Mouse (Mus musculus): ENCODE results near the gene Casc3. TPM values are rescaled to one million over a fixed set of nuclear protein-coding genes. Genes with fewer than 3 reads are reported as not detected.

Casc3 gene
- polyA plus RNA-seq, 1 experiment from 2014 or later, result 32.2 TPM

DNA sequence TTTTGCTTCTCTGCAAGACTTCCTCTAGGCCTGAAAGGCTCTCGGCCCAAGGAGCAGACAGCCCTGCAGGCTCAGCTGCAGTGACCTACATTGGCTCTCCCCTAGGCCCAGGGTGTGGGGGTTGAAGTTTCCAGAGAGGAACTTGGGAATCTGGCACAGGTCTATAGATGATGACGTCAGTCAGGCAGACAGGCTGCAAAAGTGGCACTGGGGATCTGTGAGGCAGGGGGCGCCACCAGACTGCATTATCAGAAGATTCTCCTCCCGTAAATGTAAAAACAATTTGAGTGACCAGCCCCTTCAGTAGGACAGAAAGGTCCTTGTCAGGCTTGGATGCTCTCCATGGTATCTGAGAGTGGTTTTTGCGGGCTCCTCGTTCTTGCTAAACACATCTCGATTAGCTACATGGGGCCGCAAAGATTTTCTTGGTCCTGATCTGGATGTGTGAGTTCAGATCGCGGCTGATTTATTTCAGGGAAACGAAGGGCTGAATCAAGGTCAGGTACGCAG lies 18.9 kb upstream of the Casc3 start:
- Histone ChIP-seq H3K27ac (replicated peaks; ENCODE audit: low read depth, low read length) (peak overlapping the region; percentile 88), H3K9me3 (ENCODE audit: control insufficient read depth, low read length) (no peaks in the 10 kb centered on the region), H3K27me3 (replicated peaks; ENCODE audit: control insufficient read depth, insufficient read depth, low read length) (no peaks in the 10 kb centered on the region), H3K4me3 (ENCODE audit: low read depth, low read length) (no peak overlapping the region), H3K4me2 (ENCODE audit: low read depth, low read length) (peak overlapping the region; percentile 39), H3K9ac (ENCODE audit: low read depth, low read length) (0 out of 2 replicates have a peak overlapping the region, but pooled peaks have one; percentile 30), H3K36me3 (ENCODE audit: control insufficient read depth, insufficient read depth, low read length) (no peaks in the 10 kb centered on the region), H3K4me1 (ENCODE audit: control insufficient read depth, insufficient read depth, low read length) (peaks cover 56% of the 10 kb centered on the region)
- peak; percentile 89 for DNase-seq (ENCODE audit: low spot score)
- no peak for ATAC-seq (ENCODE audit: low read depth)
- 11% methylated on average over 12 of the region's 12 CpGs for WGBS

GRCm38 (mm10) chr11:98786359-98787214 lies 18.1 kb upstream of the Casc3 start:
- Histone ChIP-seq H3K27me3 (replicated peaks; ENCODE audit: control insufficient read depth, insufficient read depth, low read length) (no peaks in the 10 kb centered on the region), H3K4me3 (ENCODE audit: low read depth, low read length) (no peak overlapping the region), H3K27ac (replicated peaks; ENCODE audit: low read depth, low read length) (peak overlapping the region; percentile 88), H3K4me1 (ENCODE audit: control insufficient read depth, insufficient read depth, low read length) (peaks cover 54% of the 10 kb centered on the region), H3K4me2 (ENCODE audit: low read depth, low read length) (peak overlapping the region; percentile 39), H3K9me3 (ENCODE audit: control insufficient read depth, low read length) (no peaks in the 10 kb centered on the region), H3K9ac (ENCODE audit: low read depth, low read length) (0 out of 2 replicates have a peak overlapping the region, but pooled peaks have one; percentile 30), H3K36me3 (ENCODE audit: control insufficient read depth, insufficient read depth, low read length) (no peaks in the 10 kb centered on the region)
- DNase-seq (ENCODE audit: low spot score), result peak; percentile 94
- peak; percentile 67 for ATAC-seq (ENCODE audit: low read depth)
- WGBS, result 2% methylated on average over 13 of the region's 15 CpGs

DNA sequence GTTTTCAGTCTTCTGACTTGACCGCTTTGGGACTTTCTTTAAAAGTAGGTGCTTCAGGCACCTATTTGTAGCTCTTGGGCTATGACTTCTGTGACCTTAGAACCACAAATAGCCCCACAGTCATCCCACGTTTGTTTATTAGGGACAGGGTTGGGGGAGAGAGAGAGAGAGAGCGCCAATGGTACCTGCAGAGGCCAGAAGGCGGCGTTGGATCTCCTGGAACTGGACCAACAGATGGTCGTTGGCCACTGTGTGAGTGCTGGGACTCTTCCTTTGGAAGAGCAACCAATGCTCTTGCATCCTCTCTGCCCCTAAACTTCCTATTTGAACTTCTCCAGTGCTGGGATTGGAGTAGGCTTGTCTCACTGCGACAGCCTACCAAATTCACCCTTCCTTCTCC lies 17.5 kb upstream of the Casc3 start:
- 31% methylated on average over 7 of the region's 7 CpGs for WGBS
- Histone ChIP-seq H3K4me3 (ENCODE audit: low read depth, low read length) (no peak overlapping the region), H3K9me3 (ENCODE audit: control insufficient read depth, low read length) (no peaks in the 10 kb centered on the region), H3K27ac (replicated peaks; ENCODE audit: low read depth, low read length) (no peak overlapping the region), H3K4me2 (ENCODE audit: low read depth, low read length) (no peak overlapping the region), H3K4me1 (ENCODE audit: control insufficient read depth, insufficient read depth, low read length) (peaks cover 48% of the 10 kb centered on the region), H3K36me3 (ENCODE audit: control insufficient read depth, insufficient read depth, low read length) (no peaks in the 10 kb centered on the region), H3K27me3 (replicated peaks; ENCODE audit: control insufficient read depth, insufficient read depth, low read length) (no peaks in the 10 kb centered on the region), H3K9ac (ENCODE audit: low read depth, low read length) (no peak overlapping the region)
- DNase-seq (ENCODE audit: low spot score), result no peak
- no peak for ATAC-seq (ENCODE audit: low read depth)

- DNase-seq (ENCODE audit: low spot score) (no peak), ATAC-seq (ENCODE audit: low read depth) (no peak)
- Histone ChIP-seq H3K9me3 (ENCODE audit: control insufficient read depth, low read length) (no peaks in the 10 kb centered on the region), H3K4me3 (ENCODE audit: low read depth, low read length) (no peak overlapping the region), H3K27ac (replicated peaks; ENCODE audit: low read depth, low read length) (no peak overlapping the region), H3K4me2 (ENCODE audit: low read depth, low read length) (no peak overlapping the region), H3K36me3 (ENCODE audit: control insufficient read depth, insufficient read depth, low read length) (no peaks in the 10 kb centered on the region), H3K27me3 (replicated peaks; ENCODE audit: control insufficient read depth, insufficient read depth, low read length) (no peaks in the 10 kb centered on the region), H3K9ac (ENCODE audit: low read depth, low read length) (no peak overlapping the region), H3K4me1 (ENCODE audit: control insufficient read depth, insufficient read depth, low read length) (peaks cover 43% of the 10 kb centered on the region)
- 93% methylated on average over 1 of the region's 1 CpGs for WGBS
Measured at GRCm38 (mm10) chr11:98787691-98788090, 17.0 kb upstream of the Casc3 start.

DNA sequence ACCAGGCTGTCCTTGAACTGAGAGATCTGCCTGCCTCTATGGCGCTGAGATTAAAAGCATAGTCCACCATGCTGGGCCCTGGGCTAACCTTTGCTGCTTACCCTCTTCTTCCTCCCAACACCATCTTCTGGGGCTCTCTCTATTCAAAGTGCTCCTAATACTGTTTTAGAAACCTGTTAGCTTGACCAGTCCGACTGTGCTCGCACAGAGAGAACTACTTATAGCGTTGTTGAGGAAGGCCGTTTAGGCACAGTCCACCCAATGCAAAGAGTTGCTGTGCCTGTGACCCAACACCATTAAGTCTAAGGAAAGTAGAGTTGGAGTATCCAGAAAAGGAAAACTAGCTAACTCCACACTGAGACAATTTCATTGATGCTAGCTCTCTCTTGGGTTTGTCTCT lies 16.6 kb upstream of the Casc3 start:
- 85% methylated on average over 5 of the region's 5 CpGs for WGBS
- Histone ChIP-seq H3K4me3 (ENCODE audit: low read depth, low read length) (no peak overlapping the region), H3K9me3 (ENCODE audit: control insufficient read depth, low read length) (no peaks in the 10 kb centered on the region), H3K4me2 (ENCODE audit: low read depth, low read length) (peak overlapping the region; percentile 88; the same call in 1 of the 2 replicates), H3K9ac (ENCODE audit: low read depth, low read length) (no peak overlapping the region), H3K27ac (replicated peaks; ENCODE audit: low read depth, low read length) (peak overlapping the region; percentile 84), H3K36me3 (ENCODE audit: control insufficient read depth, insufficient read depth, low read length) (no peaks in the 10 kb centered on the region), H3K4me1 (ENCODE audit: control insufficient read depth, insufficient read depth, low read length) (peaks cover 38% of the 10 kb centered on the region), H3K27me3 (replicated peaks; ENCODE audit: control insufficient read depth, insufficient read depth, low read length) (no peaks in the 10 kb centered on the region)
- ATAC-seq (ENCODE audit: low read depth) (no peak), DNase-seq (ENCODE audit: low spot score) (no peak)

DNA sequence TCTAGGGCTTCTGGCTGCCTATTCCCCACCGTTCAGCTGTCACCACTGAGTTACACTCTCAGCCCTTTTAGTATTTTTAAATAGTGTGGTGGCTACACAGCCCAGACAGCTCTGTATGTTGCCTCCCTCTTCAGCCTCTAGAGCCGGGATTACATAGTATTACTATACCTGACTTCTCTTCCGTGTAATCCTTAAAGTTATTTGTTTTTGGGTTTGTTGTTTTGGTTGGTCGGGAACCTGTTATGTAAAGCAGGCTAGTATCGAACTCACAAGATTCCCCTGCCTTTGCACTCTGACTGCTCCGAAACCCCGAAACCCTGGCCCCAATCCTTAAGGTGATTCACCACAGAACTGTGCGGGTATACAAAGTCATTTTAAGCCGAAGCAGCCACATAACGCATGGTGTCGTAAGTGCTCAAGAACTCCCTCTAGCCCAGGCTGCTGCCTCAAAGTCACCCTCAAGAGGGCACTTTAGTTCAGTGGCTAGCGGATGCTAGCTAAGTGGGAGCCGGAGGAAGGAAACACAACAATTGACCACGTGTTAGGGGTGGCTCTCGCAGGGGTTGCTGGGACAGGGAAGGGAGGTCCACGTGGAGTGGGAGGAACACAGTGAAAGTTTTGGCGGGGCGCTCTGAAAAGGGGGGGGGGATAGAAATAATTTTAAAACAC lies 16.0 kb upstream of the Casc3 start:
- peak; percentile 91 for ATAC-seq (ENCODE audit: low read depth)
- peak; percentile 97 for DNase-seq (ENCODE audit: low spot score)
- peak overlapping the region; percentile 50 for H3K4me3 ChIP-seq (ENCODE audit: low read depth, low read length)
- peaks cover 36% of the 10 kb centered on the region for H3K4me1 ChIP-seq (ENCODE audit: control insufficient read depth, insufficient read depth, low read length)
- H3K36me3 ChIP-seq (ENCODE audit: control insufficient read depth, insufficient read depth, low read length), result no peaks in the 10 kb centered on the region
- H3K9ac ChIP-seq (ENCODE audit: low read depth, low read length), result peak overlapping the region; percentile 73
- H3K9me3 ChIP-seq (ENCODE audit: control insufficient read depth, low read length), result no peaks in the 10 kb centered on the region
- no peaks in the 10 kb centered on the region for H3K27me3 ChIP-seq (replicated peaks; ENCODE audit: control insufficient read depth, insufficient read depth, low read length)
- WGBS, result 11% methylated on average over 18 of the region's 18 CpGs
- H3K27ac ChIP-seq (replicated peaks; ENCODE audit: low read depth, low read length), result peak overlapping the region; percentile 84
- H3K4me2 ChIP-seq (ENCODE audit: low read depth, low read length), result peak overlapping the region; percentile 88

- DNase-seq (ENCODE audit: low spot score) (no peak), ATAC-seq (ENCODE audit: low read depth) (no peak)
- 1% methylated on average over 24 of the region's 25 CpGs for WGBS
- Histone ChIP-seq H3K4me3 (ENCODE audit: low read depth, low read length) (peak overlapping the region; percentile 50), H3K9me3 (ENCODE audit: control insufficient read depth, low read length) (no peaks in the 10 kb centered on the region), H3K4me2 (ENCODE audit: low read depth, low read length) (peak overlapping the region; percentile 88), H3K27me3 (replicated peaks; ENCODE audit: control insufficient read depth, insufficient read depth, low read length) (no peaks in the 10 kb centered on the region), H3K9ac (ENCODE audit: low read depth, low read length) (peak overlapping the region; percentile 73), H3K36me3 (ENCODE audit: control insufficient read depth, insufficient read depth, low read length) (no peaks in the 10 kb centered on the region), H3K27ac (replicated peaks; ENCODE audit: low read depth, low read length) (peak overlapping the region; percentile 78), H3K4me1 (ENCODE audit: control insufficient read depth, insufficient read depth, low read length) (peaks cover 39% of the 10 kb centered on the region)
Measured at GRCm38 (mm10) chr11:98789219-98789807, 15.4 kb upstream of the Casc3 start.

GRCm38 (mm10) chr11:98789824-98790223 lies 14.9 kb upstream of the Casc3 start:
- Histone ChIP-seq H3K4me2 (ENCODE audit: low read depth, low read length) (peak overlapping the region; percentile 88), H3K9ac (ENCODE audit: low read depth, low read length) (peak overlapping the region; percentile 73; the same call in 1 of the 2 replicates)

More at GRCm38 (mm10) chr11:98789824-98790223, 14.9 kb upstream of the Casc3 start:
- 36% methylated on average over 5 of the region's 5 CpGs for WGBS
- Histone ChIP-seq H3K4me3 (ENCODE audit: low read depth, low read length) (peak overlapping the region; percentile 50), H3K9me3 (ENCODE audit: control insufficient read depth, low read length) (no peaks in the 10 kb centered on the region), H3K36me3 (ENCODE audit: control insufficient read depth, insufficient read depth, low read length) (no peaks in the 10 kb centered on the region), H3K27ac (replicated peaks; ENCODE audit: low read depth, low read length) (no peak overlapping the region), H3K4me1 (ENCODE audit: control insufficient read depth, insufficient read depth, low read length) (peaks cover 35% of the 10 kb centered on the region), H3K27me3 (replicated peaks; ENCODE audit: control insufficient read depth, insufficient read depth, low read length) (no peaks in the 10 kb centered on the region)
- ATAC-seq (ENCODE audit: low read depth) (no peak), DNase-seq (ENCODE audit: low spot score) (no peak)
